Mouse (Mus musculus) thymus, adult 2 months (tissue): ENCODE results near the gene Slc39a7. TPM values are rescaled to one million over a fixed set of nuclear protein-coding genes. Genes with fewer than 3 reads are reported as not detected.

Source experiments
- DNase-seq: peaks from one replicate; pipeline ENCODE4 v3.0.0; 2021
- H3K27ac ChIP-seq: fragments of 200-500 bp; 2 replicates; pipeline ENCODE4 v1.5.1; 2012; ENCODE audit warnings: low read length, control low read depth; ENCODE audit not compliant: control insufficient read depth, insufficient read depth
- H3K27me3 ChIP-seq: fragments of 200-500 bp; 2 replicates; pipeline ENCODE4 v1.6.1; 2012; ENCODE audit warnings: mild to moderate bottlenecking, low read length, moderate library complexity, mixed read lengths; ENCODE audit not compliant: control insufficient read depth, insufficient read depth
- H3K36me3 ChIP-seq: fragments of 200-500 bp; 2 replicates; pipeline ENCODE4 v1.6.1; 2012; ENCODE audit warnings: mild to moderate bottlenecking, low read length, moderate library complexity; ENCODE audit not compliant: control insufficient read depth, insufficient read depth
- H3K4me1 ChIP-seq: fragments of 200-500 bp; replicated peaks from 2 replicates; pipeline ENCODE4 v1.6.1; 2012; ENCODE audit warnings: low read length; ENCODE audit not compliant: control insufficient read depth, insufficient read depth
- H3K4me3 ChIP-seq: fragments of 200-500 bp; 2 replicates; pipeline ENCODE4 v1.5.1; 2012; ENCODE audit warnings: mild to moderate bottlenecking, low read length, control low read depth, moderate library complexity; ENCODE audit not compliant: control insufficient read depth, insufficient read depth
- CTCF ChIP-seq: fragments of 200-500 bp; IDR thresholded peaks from 2 replicates; pipeline ENCODE4 v1.5.1; 2012; ENCODE audit warnings: mild to moderate bottlenecking, control low read depth, low read length, moderate library complexity, borderline replicate concordance; ENCODE audit not compliant: control insufficient read depth, poor library complexity, insufficient read depth; ENCODE audit errors: extremely low read depth
- POLR2A ChIP-seq: fragments of 200-500 bp; IDR thresholded peaks from 2 replicates; pipeline ENCODE4 v1.6.1; 2012; ENCODE audit warnings: mild to moderate bottlenecking, low read length, control low read depth, moderate library complexity; ENCODE audit not compliant: control insufficient read depth, poor library complexity, insufficient read depth; ENCODE audit errors: extremely low read depth
- WGBS: fragments of 180-500 bp; shearing (Covaris S2); methylation state at CpG from one replicate; pipeline ENCODE4 v1.1.7; 2018; 5-methylcytosine and 5-hydroxymethylcytosine counted together
- polyA plus RNA-seq: library from polyadenylated mRNA; depleted of rRNA; stranded (reverse); fragments of >200 nt; gene quantifications from 2 replicates; pipeline ENCODE4 v1.2.3, GENCODE M21; 2012; rRNA removed

Gene Slc39a7
- polyA plus RNA-seq, 1 experiment = 195 TPM

DNA sequence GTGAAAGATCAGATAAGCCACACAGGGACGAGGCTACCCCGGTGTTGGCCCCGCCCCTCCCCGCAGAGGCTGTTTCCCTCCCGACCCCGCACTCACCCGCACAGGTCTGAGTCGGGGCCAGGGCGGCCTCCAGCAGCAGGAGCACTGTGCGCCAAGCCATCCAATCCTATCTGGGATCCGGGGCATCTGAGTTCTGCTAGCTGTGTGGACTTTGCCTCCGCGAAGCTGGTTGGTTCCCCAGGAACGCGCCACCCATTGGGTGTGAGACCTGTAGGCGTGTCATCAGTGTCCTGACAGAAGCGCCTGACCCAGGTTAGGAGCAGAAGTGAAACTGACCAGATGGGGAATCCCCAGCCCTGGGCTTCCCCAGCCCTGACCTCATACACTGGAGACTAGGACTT, 52.9 kb downstream of the Slc39a7 start:
- peak; percentile 51 for DNase-seq
- Histone ChIP-seq H3K27ac (peak overlapping the region; percentile 69), H3K27me3 (no peaks in the 10 kb centered on the region), H3K4me1 (peaks cover 28% of the 10 kb centered on the region), H3K4me3 (peak overlapping the region; percentile 58), H3K36me3 (no peaks in the 10 kb centered on the region)
- 1% methylated on average over 17 of the region's 17 CpGs for WGBS
- TF ChIP-seq POLR2A (no peak), CTCF (no peak)

Other genes with a start within 250 kb of the Slc39a7 start
- gene Angptl4, start 249.9 kb downstream of the Slc39a7 start, polyA plus RNA-seq = 23.0 TPM in 2 replicates
- 19.9 and 29.3 TPM in 2 replicates for gene Kank3, start 221.2 kb downstream of the Slc39a7 start, polyA plus RNA-seq
- 678 and 707 TPM in 2 replicates for gene Rps28, start 207.1 kb downstream of the Slc39a7 start, polyA plus RNA-seq
- 305 and 382 TPM in 2 replicates for gene Ndufa7, start 207.1 kb downstream of the Slc39a7 start, polyA plus RNA-seq
- 28.7 and 32.9 TPM in 2 replicates for gene Cd320, start 188.6 kb downstream of the Slc39a7 start, polyA plus RNA-seq
- gene Gm7029, start 157.8 kb downstream of the Slc39a7 start, polyA plus RNA-seq = 3.0 TPM in 1 of 2 replicates, not detected in the other
- 57.3 and 70.8 TPM in 2 replicates for gene Kifc1, start 141.0 kb downstream of the Slc39a7 start, polyA plus RNA-seq
- 0.69 and 1.0 TPM in 2 replicates for gene Platr17, start 126.5 kb downstream of the Slc39a7 start, polyA plus RNA-seq
- gene Daxx, start 122.3 kb downstream of the Slc39a7 start, polyA plus RNA-seq = 116 and 129 TPM in 2 replicates
- 201 and 248 TPM in 2 replicates for gene Tapbp, start 115.8 kb downstream of the Slc39a7 start, polyA plus RNA-seq
- 119 and 120 TPM in 2 replicates for gene Zbtb22, start 115.8 kb downstream of the Slc39a7 start, polyA plus RNA-seq
- gene Rgl2, start 102.1 kb downstream of the Slc39a7 start, polyA plus RNA-seq = 528 and 541 TPM in 2 replicates
- gene Pfdn6, start 91.3 kb downstream of the Slc39a7 start, polyA plus RNA-seq = 29.8 and 35.1 TPM in 2 replicates
- gene Wdr46, start 91.0 kb downstream of the Slc39a7 start, polyA plus RNA-seq = 35.4 and 38.1 TPM in 2 replicates
- gene B3galt4, start 80.2 kb downstream of the Slc39a7 start, polyA plus RNA-seq = 25.6 and 25.8 TPM in 2 replicates
- 127 and 142 TPM in 2 replicates for gene Vps52, start 75.9 kb downstream of the Slc39a7 start, polyA plus RNA-seq
- gene Rps18, start 75.7 kb downstream of the Slc39a7 start, polyA plus RNA-seq = 584 and 593 TPM in 2 replicates
- gene H2-K1, start 31.3 kb downstream of the Slc39a7 start, polyA plus RNA-seq = 3,482 and 5,138 TPM in 2 replicates
- 38.4 and 40.7 TPM in 2 replicates for gene Ring1, start 7.0 kb downstream of the Slc39a7 start, polyA plus RNA-seq
- 127 and 141 TPM in 2 replicates for gene H2-Ke6, start 3.6 kb downstream of the Slc39a7 start, polyA plus RNA-seq
- gene Rxrb, start 130 bp upstream of the Slc39a7 start, polyA plus RNA-seq = 143 and 164 TPM in 2 replicates
- 8.5 and 11.8 TPM in 2 replicates for gene Col11a2, start 7.8 kb upstream of the Slc39a7 start, polyA plus RNA-seq
- 122 and 154 TPM in 2 replicates for gene H2-Oa, start 60.7 kb upstream of the Slc39a7 start, polyA plus RNA-seq
- gene H2-DMa, start 87.9 kb upstream of the Slc39a7 start, polyA plus RNA-seq = 141 and 177 TPM in 2 replicates
- gene Brd2, start 91.0 kb upstream of the Slc39a7 start, polyA plus RNA-seq = 236 and 257 TPM in 2 replicates
- gene H2-DMb2, start 111.6 kb upstream of the Slc39a7 start, polyA plus RNA-seq = 119 and 123 TPM in 2 replicates
- 130 and 197 TPM in 2 replicates for gene H2-DMb1, start 121.4 kb upstream of the Slc39a7 start, polyA plus RNA-seq
- gene Tap1, start 155.9 kb upstream of the Slc39a7 start, polyA plus RNA-seq = 197 and 202 TPM in 2 replicates
- gene Psmb9, start 156.1 kb upstream of the Slc39a7 start, polyA plus RNA-seq = 288 and 334 TPM in 2 replicates
- gene Psmb8, start 166.0 kb upstream of the Slc39a7 start, polyA plus RNA-seq = 656 and 705 TPM in 2 replicates
- gene Tap2, start 171.8 kb upstream of the Slc39a7 start, polyA plus RNA-seq = 231 and 232 TPM in 2 replicates
- gene H2-Ob, start 207.2 kb upstream of the Slc39a7 start, polyA plus RNA-seq = 30.1 and 37.5 TPM in 2 replicates
- gene H2-Ab1, start 226.0 kb upstream of the Slc39a7 start, polyA plus RNA-seq = 2,799 and 4,004 TPM in 2 replicates